Mouse (Mus musculus): ENCODE measurements at regions not wholly inside any gene's neighbourhood (a gene's known extent, or its start where the extent isn't known, plus 50 kb on each side); places are given as distances from the start of the nearest gene placed in this dataset.

GRCm38 (mm10) chr10:24493392-24493791, 101.8 kb upstream of the Ccn2 start:
- no peak for DNase-seq (ENCODE audit: low spot score)

DNA sequence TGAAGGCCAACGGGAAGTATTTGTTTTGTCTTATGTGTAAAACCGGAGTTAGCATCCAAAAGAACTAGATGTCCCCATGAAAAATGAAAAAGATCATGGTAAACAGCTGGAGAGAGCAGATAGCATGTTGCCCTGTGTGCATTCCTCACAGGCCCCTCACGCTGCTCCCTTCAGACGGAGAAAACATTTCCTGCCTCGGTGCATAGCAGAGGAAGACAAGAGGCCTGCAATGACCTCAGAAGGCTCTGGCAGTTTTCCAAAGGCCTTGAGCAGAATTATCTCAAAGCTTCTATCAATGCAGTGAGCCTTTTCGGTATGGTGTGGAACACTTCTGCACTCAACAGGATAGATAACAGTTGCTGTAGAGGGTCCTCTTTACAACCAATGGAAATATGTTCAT, 101.3 kb upstream of the Ccn2 start:
- no peak for DNase-seq (ENCODE audit: low spot score)

DNA sequence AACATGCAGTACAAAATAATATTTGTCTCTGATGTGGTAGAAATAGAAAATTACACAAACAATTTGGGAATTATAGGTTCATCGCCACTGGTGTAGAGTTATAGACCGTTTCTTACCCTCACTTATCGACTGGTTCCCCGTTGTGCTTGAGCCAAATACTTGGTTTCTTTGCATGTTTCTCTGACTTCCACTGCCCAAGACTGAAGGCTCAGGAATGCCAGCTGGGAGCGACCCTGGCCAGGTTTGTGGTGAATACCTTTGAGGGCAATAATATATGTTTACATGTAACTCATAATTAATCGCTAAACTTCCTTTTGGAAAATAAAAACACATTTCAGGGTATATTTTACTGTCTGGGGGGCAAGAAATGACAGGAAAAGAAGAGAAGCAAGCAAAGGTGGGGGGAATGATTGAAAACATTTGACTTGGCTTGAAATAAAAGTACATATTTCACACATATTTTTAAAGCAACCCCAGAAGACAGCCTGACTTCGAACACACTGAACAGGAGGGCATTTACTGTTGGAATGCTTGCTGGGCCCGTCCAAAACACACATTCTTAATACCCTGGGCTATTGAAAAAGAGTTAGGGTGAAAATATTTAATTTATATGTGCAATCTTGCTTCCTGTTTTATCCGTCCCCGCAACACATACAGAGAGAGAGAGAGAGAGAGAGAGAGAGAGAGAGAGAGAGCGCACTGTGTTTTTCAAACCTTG, 75.3 kb upstream of the Ccn2 start:
- no peak for DNase-seq (ENCODE audit: low spot score)

- DNase-seq (ENCODE audit: low spot score), result no peak
Observed at GRCm38 (mm10) chr10:24520515-24520914, 74.7 kb upstream of the Ccn2 start.

GRCm38 (mm10) chr10:24532776-24533175, 62.5 kb upstream of the Ccn2 start:
- no peak for DNase-seq (ENCODE audit: low spot score)

GRCm38 (mm10) chr10:24534901-24535300, 60.3 kb upstream of the Ccn2 start:
- no peak for DNase-seq (ENCODE audit: low spot score)

- DNase-seq (ENCODE audit: low spot score), result no peak
Observed at GRCm38 (mm10) chr10:24535461-24535860, 59.8 kb upstream of the Ccn2 start.

DNA sequence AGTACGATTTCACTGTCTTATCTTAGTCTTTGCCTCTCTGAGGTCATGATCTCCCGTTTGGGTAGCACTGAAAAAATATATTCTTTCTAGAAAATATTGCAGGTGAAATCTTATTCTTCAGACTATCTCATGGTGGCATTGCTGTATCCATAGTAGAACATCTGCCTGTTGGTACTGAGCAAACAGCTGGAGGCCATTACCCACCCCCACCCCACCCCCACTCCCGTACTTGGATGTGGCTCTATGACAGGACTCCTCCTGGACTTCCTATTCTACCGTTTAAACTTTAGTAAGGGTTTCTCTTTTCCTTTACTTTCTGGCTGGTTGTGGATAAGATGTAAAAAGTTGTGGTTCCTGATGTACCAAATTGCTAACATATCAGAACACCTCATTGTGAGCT, 53.3 kb upstream of the Ccn2 start:
- DNase-seq (ENCODE audit: low spot score), result no peak
